Mouse (Mus musculus): ENCODE measurements at regions not wholly inside any gene's neighbourhood (a gene's known extent, or its start where the extent isn't known, plus 50 kb on each side); places are given as distances from the start of the nearest gene placed in this dataset.
A peak's percentile ranks its signal among the peaks of the same experiment; 100 is the strongest.

DNA sequence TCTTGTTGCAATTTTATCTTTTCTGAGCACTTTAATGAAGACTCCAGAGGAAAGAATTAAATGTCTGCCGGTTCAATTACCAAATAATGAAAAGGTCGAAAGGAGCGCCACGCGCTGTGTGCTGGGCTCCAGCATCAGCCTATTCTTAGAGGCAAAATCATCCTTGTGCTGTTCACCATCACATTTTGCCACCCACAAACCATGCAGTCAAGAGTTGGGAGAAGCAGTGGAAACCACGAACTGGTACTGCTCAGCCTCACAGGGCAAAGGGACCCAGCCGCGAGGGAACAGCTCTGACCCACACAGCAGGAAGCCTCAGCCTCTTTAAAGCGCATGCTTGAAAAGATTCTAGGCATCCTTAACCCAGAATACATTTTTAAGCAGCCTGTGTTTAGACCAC lies 134.0 kb upstream of the Pum3 start:
- DNase-seq, result no peak

- no peak for DNase-seq
Observed at GRCm38 (mm10) chr19:27558199-27558598, 128.6 kb upstream of the Pum3 start.

GRCm38 (mm10) chr19:27556697-27557096 lies 127.1 kb upstream of the Pum3 start:
- DNase-seq, result no peak

GRCm38 (mm10) chr19:27554841-27555240 lies 125.2 kb upstream of the Pum3 start:
- DNase-seq, result no peak

DNA sequence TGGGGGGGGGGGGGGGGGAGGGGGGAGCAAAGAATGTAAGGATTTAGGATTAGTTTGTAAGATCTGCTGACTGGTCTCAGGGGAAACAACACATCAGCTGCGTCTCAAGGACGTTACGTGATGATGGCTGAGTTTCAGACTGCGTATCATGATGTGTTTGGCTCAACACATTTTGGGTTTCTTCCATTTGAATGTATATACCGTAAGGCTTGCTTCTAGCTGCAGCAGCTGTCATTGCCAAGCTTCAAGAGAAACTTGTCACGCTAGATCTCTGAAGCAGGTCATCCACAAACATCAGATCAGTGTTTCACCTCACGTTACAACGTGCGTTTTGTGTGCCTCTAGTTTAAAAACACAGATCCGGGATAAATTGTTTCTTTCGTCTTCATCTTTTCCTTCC lies 123.6 kb upstream of the Pum3 start:
- no peak for DNase-seq

DNA sequence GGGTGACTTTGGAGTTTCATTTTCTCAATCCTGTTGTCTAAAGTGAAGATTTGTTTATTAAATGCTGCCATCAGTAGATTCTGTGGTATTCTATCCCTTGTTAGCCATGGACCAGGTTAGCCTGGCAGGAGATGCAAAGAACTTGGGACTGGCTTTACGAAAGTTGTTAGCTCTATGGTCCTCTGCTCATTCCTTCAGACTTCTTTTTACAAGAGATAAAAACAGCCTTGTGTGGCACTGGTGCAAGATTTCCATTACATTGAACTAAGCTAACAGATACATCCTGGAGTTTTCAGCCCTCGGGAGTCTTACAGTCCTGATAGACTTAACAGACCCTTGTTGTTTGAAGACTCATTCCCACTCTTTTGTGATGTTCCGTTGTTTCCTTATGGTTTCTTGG lies 108.1 kb upstream of the Pum3 start:
- DNase-seq, result no peak

- DNase-seq, result no peak
Observed at GRCm38 (mm10) chr19:27537066-27537465, 107.4 kb upstream of the Pum3 start.

GRCm38 (mm10) chr19:27527940-27528558 lies 98.4 kb upstream of the Pum3 start:
- peak in 1 of 2 experiments; percentile 3 for DNase-seq

- DNase-seq, result no peak
Observed at GRCm38 (mm10) chr19:27519326-27520061, 89.9 kb upstream of the Pum3 start.

DNA sequence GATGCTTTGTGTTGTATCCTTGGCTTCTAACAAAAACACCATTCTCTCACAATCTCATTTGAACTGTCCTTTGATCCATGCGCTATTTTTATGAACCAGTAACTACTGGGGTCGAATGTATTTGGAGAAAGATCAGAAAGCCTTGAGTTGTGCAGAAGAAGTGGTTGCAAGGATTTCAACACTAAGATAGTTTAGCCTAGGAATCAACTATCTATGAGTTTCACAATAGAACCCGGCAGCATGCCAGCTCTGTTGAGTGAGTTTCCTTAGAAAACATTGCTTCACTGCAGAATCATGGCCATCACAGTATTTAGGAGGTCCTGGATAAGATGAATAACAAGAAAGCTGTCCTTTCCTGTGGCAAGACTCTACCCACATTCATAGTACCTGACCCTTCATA lies 84.6 kb upstream of the Pum3 start:
- DNase-seq, result peak; percentile 60 to 67

- no peak for DNase-seq
Observed at GRCm38 (mm10) chr19:27513535-27513934, 83.9 kb upstream of the Pum3 start.

GRCm38 (mm10) chr19:27511340-27511739 lies 81.7 kb upstream of the Pum3 start:
- DNase-seq, result no peak

DNA sequence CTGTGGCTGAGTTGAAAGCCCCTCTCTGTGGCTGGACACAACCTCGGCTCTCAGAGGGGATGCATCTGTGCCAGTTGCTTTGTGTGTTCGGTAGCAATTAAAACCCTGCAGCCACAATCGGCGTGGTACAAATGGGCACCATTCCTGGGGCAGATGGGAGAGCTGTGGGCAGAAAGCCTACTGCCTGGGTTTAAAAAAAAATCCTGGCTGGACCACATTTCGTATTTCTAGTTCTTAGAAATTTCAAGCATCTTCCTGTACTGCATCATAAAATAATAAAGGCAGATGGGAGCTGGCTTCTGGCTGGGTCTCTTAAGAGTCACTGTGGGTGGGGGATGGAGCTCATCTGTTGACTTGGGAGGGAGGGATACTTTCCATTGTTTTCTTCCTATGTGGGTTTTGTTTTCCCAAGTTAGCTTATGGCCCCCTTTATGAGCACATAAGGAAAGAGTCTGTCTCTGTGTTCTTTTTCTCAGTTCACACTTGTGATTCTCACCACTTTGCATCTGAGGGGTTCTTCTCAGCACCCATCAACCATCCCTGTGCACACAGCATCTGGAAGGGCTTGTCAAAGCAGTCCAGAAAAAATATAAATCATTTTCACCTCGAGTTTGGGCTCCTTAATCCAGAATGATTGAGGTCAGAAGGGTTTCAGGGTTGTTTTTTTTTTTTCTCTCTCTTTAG lies 80.5 kb upstream of the Pum3 start:
- no peak for DNase-seq

DNA sequence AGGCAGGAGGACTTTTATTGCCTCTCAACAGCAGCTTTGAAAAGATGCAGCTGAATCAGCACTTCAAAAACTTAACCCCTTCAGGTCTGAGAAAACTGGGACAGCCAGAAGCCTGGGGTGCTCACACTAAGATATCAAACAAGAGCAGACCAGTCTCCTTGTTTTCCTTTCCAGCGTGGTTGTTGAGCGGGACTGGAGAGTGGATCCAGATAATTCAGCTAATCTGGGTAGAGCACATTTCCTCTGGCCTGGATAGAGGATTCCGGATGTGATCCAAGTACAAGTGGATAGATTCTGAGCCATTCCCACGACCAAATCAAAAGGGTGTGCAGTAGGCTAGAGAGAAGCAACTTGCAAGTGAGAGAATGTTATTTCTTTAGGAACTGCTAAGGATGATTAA lies 68.7 kb upstream of the Pum3 start:
- DNase-seq, result peak; percentile 9 to 15

- DNase-seq, result peak; percentile 64 to 65
Observed at GRCm38 (mm10) chr19:27492468-27492867, 62.8 kb upstream of the Pum3 start.

GRCm38 (mm10) chr19:27491873-27492272 lies 62.2 kb upstream of the Pum3 start:
- peak in 1 of 2 experiments; percentile 2 for DNase-seq

GRCm38 (mm10) chr19:27489053-27489452 lies 59.4 kb upstream of the Pum3 start:
- no peak for DNase-seq

Measured in heart, adult 18-20 months (tissue).